Mouse (Mus musculus) brain, embryonic 14.5 days (tissue): Measurements from ENCODE around the gene Tpst2. TPM values are rescaled to one million over a fixed set of nuclear protein-coding genes. Genes with fewer than 3 reads are reported as not detected.

ENCODE experiments used
- DNase-seq: peaks from one replicate; pipeline ENCODE4 v3.0.0-alpha.2; 2011; ENCODE audit warnings: low read depth
- CTCF ChIP-seq: fragments of 200-500 bp; IDR thresholded peaks from 2 replicates; pipeline ENCODE4 v1.5.1; 2012; ENCODE audit warnings: inconsistent platforms, mild to moderate bottlenecking, moderate library complexity, borderline replicate concordance; ENCODE audit not compliant: insufficient read depth, insufficient read length; ENCODE audit errors: extremely low read depth
- POLR2A ChIP-seq: fragments of 200-500 bp; IDR thresholded peaks from 2 replicates; pipeline ENCODE4 v1.6.1; 2012; ENCODE audit warnings: mild to moderate bottlenecking, inconsistent platforms, borderline replicate concordance; ENCODE audit not compliant: poor library complexity, insufficient read depth, insufficient read length, severe bottlenecking; ENCODE audit errors: extremely low read depth
- polyA plus RNA-seq: library from polyadenylated mRNA; depleted of rRNA; stranded (reverse); fragments of >200 nt; gene quantifications from 2 replicates; pipeline ENCODE4 v1.2.3, GENCODE M21; 2012; rRNA removed

Gene Tpst2
- polyA plus RNA-seq, 1 experiment, result 24.6 TPM

DNA sequence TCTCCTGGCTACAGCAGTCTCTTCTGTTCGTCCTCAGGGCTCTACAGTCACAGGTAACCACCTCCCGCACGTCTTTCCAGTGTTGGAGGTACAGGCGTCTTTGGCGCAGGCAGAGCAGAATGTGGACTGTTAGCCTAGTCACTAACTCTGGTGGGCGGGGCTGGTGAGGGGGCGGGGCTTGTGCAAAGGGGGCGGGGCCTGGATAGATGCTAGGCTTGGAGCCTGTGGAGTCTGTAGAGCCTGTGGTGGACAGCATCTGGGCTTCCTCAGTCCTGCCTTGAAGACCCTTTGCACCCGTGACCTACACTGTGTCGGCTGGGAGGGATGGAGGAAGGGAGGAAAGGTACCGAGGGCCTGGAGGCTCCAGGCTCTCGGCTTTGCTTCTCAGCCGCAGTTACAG is 79.4 kb downstream of the Tpst2 start, which contains the start of gene Gm6583:
Gene Gm6583, minus strand, starts transcription at position 124 of the 400 bp plus-strand sequence.
- no peak for TF ChIP-seq CTCF
- TF ChIP-seq POLR2A, result no peak
- no peak for DNase-seq

DNA sequence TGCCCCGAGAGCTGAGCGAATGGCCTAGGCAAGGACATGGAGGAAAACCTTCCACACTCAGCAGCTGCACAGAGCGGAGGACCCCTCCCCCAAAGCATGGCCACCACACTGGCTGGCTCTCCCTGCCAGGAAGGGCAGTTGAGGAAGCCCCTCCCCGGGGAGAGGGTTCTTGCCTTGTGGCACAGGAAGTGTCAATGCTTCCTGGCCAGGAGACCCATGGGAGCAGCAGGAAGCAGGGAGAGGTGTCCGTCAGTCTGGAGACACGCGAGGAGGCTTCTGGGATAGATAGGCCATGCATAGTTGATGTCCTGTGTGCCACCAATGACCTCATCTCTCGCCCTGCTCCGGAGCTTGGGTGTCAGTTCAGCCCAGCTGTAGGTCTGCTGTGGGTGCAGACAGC is 79.8 kb downstream of the Tpst2 start:
- no peak for TF ChIP-seq CTCF
- no peak for TF ChIP-seq POLR2A
- no peak for DNase-seq

DNA sequence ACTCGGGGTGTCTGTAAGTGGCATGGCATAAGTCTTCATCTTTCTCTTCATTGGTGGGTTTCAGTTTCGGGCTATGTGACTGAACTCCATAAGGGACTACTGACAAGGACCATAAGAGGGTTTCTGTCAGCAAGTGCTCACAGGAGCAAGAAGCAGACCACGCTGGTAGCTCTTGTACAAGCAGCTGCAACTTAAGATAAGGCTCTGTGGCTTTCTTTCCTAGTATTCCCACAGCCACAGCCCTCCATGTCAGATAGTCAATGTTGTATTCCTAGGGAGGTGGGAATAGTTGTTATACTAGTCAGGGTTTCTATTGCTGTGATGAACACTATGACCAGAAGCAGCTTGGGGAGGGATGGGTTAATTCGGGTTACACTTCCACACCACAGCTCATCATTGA is 83.0 kb downstream of the Tpst2 start:
- DNase-seq, result no peak
- TF ChIP-seq CTCF, result no peak
- no peak for TF ChIP-seq POLR2A

DNA sequence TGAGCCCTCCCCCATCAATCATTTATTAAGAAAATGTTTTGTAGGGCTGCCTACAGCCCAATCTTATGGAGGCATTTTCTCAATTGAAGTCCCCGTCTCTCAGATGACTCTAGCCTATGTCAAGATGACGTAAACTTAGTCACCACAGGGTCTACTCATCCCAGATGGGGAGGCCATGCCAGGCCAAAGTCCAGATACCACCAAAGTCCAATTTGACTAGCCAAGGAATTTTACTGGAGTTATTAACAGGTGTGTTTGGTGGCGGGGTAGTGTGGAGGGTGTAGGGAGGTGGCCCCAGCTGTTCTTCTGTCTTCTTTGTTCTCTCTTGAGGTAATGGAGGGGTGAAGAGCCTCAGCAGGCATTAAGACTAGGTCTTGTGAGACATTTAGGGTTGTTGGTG is 83.6 kb downstream of the Tpst2 start:
- TF ChIP-seq POLR2A, result no peak
- TF ChIP-seq CTCF, result no peak
- no peak for DNase-seq

DNA sequence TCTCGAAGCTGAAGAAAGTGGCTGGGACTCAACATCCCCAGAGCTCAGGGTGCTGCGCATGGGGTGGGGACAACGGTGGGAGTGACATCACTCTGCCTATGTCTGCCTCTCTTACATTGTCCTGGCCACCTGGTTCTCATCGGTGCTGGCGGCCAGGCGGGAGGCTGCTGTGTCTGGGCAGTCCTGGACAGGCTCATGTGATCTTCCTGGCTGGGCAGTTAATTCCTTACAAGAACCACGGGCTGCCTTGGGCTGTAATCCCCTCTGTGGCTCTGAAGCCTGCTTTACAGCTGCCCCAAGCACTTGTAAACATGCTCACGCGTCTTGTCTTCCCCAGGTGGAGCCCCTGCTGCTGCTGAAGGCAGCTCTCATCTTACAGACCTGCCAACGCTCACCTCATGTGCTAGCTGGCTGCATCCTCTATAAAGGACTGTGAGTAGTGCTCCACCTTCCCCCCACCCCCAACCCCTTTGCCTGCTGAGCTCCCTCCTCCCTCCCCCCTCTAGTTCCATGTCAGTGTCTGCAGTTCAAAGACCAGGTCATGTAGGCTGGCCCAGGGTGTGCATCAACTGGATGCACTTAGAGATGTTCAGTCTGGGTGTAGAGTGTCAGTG is 87.8 kb downstream of the Tpst2 start:
- DNase-seq, result no peak
- no peak for TF ChIP-seq POLR2A

Other genes with a start within 250 kb of the Tpst2 start
- 1.00 and 1.6 TPM in 2 replicates for gene Cryba4, start 24.2 kb upstream of the Tpst2 start, polyA plus RNA-seq
- 1.1 and 1.6 TPM in 2 replicates for gene Crybb1, start 20.9 kb upstream of the Tpst2 start, polyA plus RNA-seq
- gene Tfip11, start 49.7 kb downstream of the Tpst2 start, polyA plus RNA-seq, result 41.2 and 44.6 TPM in 2 replicates
- gene Srrd, start 66.3 kb downstream of the Tpst2 start, polyA plus RNA-seq, result 69.5 and 105 TPM in 2 replicates
- gene Hps4, start 66.4 kb downstream of the Tpst2 start, polyA plus RNA-seq, result 63.3 and 77.7 TPM in 2 replicates
- gene Gm6583, start 79.3 kb downstream of the Tpst2 start, polyA plus RNA-seq, result not detected in 2 replicates
- gene Asphd2, start 118.2 kb downstream of the Tpst2 start, polyA plus RNA-seq, result 120 and 140 TPM in 2 replicates
- not detected in 2 replicates for gene Gm6588, start 172.7 kb downstream of the Tpst2 start, polyA plus RNA-seq